Mouse (Mus musculus) heart, adult 8-10 months (tissue): Measurements from ENCODE around the gene Cog7. TPM values are rescaled to one million over a fixed set of nuclear protein-coding genes. Genes with fewer than 3 reads are reported as not detected.

ENCODE experiments used
- DNase-seq: peaks from one replicate; pipeline ENCODE4 v3.0.0; 2022; ENCODE audit warnings: low spot score
- total RNA-seq, 4 experiments: library from RNA; stranded (reverse); gene quantifications; 2 replicates each; pipeline ENCODE4 v1.2.4; 2022

Gene Cog7
- total RNA-seq, 4 experiments from 2014 or later = 19.1 to 20.6 (median 20.1) TPM

DNA sequence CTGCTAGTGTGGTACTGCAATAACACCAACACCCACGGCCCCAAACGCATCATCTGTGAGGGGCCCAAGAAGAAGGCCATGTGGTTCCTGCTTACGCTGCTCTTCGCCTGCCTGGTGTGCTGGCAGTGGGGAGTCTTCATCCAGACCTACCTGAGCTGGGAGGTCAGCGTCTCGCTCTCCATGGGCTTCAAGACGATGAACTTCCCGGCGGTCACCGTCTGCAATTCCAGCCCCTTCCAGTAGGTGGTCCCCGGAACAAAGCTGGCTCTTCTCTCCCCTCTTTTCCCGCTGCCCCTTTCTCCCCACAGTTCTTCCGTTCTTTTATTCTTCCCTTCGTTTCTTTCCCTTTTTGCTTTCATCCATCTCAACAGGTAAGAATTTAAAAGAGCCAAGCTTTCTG is 82.2 kb downstream of the Cog7 start:
- DNase-seq = peak; percentile 6

DNA sequence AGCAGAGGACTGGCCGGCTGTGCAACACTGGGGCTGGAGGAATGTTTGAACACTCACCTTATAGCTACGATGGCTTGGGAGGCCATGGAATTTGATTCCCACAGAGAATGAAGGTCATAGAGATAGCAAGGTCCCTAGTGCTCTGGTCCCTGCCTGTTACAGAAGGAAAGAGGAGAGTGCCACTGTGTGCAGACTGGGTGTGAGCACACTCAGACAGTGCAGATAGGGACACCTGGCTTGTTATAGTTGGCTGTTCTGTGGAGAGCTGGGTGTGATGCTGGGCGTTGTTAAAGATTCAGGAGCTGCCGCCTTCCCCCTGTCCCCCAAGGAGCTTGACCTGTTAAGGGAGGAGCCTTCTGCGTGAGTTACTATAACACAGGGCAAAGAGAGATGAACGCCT is 84.8 kb downstream of the Cog7 start:
- DNase-seq = no peak

DNA sequence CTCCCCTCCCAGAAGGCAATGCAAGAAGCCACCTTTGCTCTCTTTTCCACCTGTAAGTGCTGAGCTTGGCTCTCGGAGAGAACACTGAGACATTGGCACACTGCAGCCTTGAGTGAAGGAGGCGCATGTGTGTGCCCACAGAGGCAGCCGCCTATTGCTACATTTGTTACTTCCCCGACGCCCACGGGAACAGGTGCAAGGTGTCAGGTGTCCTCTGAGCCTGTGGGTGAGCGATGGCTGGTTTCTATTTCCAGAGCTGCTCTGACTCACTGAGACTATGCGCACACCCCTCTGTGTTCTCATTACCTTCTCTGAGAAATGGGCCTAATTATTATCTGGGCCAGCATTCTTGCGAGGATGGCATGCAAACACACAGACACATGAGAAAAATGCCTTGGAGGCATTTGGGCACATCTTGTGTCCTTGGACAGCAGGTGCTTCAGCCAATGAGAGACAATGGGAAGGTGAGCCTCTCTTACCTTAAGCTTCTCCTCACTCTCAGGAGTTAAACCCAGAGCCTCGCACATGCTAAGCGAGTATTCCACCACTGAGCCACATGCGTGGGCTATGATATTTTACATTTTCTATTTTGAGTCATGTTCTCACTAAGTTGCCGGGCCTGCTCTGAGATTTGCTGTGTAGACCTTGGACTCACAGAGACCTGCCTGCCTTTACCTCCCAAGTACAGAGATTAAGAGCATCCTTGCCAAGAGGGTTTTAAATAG is 90.7 kb downstream of the Cog7 start:
- no peak for DNase-seq

GRCm38 (mm10) chr7:121880246-121880645 is 101.3 kb downstream of the Cog7 start:
- no peak for DNase-seq

DNA sequence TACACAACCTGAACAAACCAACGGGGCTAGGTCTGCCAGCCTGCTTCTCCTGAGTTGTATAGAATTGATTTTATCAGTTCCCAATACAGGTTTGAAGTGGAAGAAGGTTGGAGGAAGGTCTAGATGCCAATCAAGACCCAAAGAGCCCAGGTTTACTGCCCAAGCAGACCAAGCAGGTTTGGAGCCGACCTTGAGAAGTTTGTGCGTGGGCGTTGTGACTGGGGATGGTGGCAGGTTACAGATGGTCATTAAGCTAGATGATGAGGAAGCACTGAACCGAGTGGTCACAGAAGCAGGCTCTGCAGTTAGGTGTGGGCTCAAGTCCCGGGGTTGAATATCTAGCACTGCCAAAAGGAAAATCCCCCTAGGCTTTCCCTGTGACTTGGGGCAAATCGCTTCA is 106.7 kb downstream of the Cog7 start:
- DNase-seq = no peak

GRCm38 (mm10) chr7:121873998-121874397 is 107.5 kb downstream of the Cog7 start:
- DNase-seq = no peak

GRCm38 (mm10) chr7:121871631-121872030 is 109.9 kb downstream of the Cog7 start:
- no peak for DNase-seq

GRCm38 (mm10) chr7:121864858-121865585 is 116.5 kb downstream of the Cog7 start, which contains the start of gene Scnn1b:
Scnn1b (plus strand) TSS chr7:121865038.
- no peak for DNase-seq

DNA sequence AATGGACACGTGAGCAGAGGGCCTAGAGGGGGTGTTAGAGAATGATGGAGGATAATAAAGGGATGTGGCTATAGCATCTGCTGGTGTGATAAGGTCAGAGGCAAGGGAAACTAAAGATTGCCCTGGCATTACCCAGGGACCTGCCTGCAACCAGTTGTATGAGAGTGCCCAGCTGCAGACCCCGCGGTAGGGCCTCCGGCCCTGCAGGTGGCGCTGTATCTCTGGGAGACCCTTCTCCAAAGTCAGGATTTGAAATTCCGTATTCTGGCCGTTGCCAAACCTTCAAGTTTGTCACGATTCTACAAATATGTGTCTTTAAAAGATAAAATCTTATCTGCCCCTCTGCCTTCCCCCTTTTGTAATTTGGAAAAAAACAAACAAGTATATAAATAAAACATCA is 122.6 kb downstream of the Cog7 start:
- no peak for DNase-seq

- no peak for DNase-seq
These were observed 124.2 kb downstream of the Cog7 start for GRCm38 (mm10) chr7:121857177-121857884.

GRCm38 (mm10) chr7:121848537-121849168 is 132.9 kb downstream of the Cog7 start:
- DNase-seq = no peak

- DNase-seq = no peak
These were observed 135.5 kb downstream of the Cog7 start for GRCm38 (mm10) chr7:121845964-121846363.

DNA sequence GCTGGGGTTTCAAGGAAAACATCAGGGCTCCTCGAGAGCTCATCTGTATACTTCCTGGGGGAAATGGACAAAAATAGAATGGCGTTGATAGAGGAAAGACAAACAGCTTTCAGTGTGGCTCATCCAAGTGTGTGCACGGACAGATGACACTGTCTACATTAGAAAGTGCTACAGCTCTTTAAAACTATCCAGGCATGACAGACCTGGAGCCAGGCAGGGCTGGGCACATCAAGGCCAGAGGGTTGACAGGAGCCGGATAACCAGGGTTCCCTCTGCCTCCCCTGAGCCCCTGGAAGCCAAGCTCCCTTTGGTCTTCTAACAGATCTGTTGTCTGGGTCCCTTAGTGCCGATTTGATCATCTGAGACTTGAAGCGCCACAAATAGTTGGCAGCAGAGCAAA is 139.3 kb downstream of the Cog7 start:
- DNase-seq = no peak

GRCm38 (mm10) chr7:121840810-121841209 is 140.7 kb downstream of the Cog7 start:
- peak; percentile 49 for DNase-seq

DNA sequence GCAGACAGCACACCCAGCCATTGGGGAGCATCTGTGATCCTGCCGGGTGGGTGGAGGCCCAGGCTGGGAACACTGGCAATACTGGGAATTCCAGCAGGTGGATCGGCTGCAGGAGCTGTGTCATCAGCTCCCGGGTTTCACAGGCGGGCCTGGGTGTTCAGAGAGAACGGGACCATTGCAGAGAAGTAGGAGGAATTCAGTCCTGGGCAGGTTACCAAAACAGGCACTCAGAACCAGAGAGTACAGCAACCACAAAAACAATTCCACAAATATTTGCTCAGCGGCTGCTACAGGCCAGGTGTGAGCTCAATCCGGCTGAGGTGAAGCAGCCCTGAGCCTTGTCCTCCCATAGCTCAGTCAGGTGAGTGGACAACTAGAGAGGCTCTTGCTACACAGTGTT is 144.7 kb downstream of the Cog7 start:
- DNase-seq = no peak

DNA sequence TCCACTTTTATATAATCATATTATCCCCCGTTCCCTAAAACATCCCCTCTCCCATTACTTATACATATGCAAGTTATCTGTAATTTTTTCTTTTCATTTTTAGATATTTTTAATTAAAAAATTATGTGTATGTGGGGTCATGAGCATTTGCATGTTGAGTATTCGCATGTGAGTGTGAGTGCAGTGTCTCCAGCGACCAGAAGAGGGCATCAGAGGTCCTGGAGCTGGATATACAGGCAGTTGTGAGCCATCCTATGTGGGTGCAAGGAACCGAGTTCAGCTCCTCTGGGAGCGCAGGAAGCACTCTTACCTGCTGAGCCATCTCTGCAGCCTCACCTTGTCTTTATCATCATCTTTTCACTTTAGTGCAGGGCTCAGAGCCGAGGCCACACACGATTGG is 146.1 kb downstream of the Cog7 start:
- no peak for DNase-seq

Other genes with a start within 250 kb of the Cog7 start
- gene Scnn1g, start 247.2 kb downstream of the Cog7 start, total RNA-seq = not detected
- not detected for gene Scnn1b, start 116.7 kb downstream of the Cog7 start, total RNA-seq
- gene Gga2, start 39.5 kb upstream of the Cog7 start, total RNA-seq = 10 to 100 TPM; 31.7 to 39.2 (median 35.4) TPM
- gene Ubfd1, start 85.5 kb upstream of the Cog7 start, total RNA-seq = 10 to 100 TPM; 32.5 to 41.6 (median 37.3) TPM
- gene Ears2, start 85.6 kb upstream of the Cog7 start, total RNA-seq = 10 to 100 TPM; 13.3 to 14.3 (median 13.7) TPM
- 1,000 to 10,000 TPM; 1,624 to 1,874 (median 1,747) TPM for gene Ndufab1, start 120.2 kb upstream of the Cog7 start, total RNA-seq
- 1 to 10 TPM in 2 of 4 experiments, under 1 TPM in 2; 0.38 to 1.2 (median 1.0) TPM for gene Palb2, start 151.3 kb upstream of the Cog7 start, total RNA-seq
- gene Dctn5, start 151.3 kb upstream of the Cog7 start, total RNA-seq = 10 to 100 TPM; 28.6 to 29.8 (median 29.1) TPM
- gene Plk1, start 177.7 kb upstream of the Cog7 start, total RNA-seq = under 1 TPM; 0.31 to 0.66 (median 0.46) TPM
- not detected for gene Ern2, start 204.5 kb upstream of the Cog7 start, total RNA-seq
- 1 to 10 TPM; 2.9 to 3.9 (median 3.3) TPM for gene Chp2, start 237.8 kb upstream of the Cog7 start, total RNA-seq